In the genomic region with DNA sequence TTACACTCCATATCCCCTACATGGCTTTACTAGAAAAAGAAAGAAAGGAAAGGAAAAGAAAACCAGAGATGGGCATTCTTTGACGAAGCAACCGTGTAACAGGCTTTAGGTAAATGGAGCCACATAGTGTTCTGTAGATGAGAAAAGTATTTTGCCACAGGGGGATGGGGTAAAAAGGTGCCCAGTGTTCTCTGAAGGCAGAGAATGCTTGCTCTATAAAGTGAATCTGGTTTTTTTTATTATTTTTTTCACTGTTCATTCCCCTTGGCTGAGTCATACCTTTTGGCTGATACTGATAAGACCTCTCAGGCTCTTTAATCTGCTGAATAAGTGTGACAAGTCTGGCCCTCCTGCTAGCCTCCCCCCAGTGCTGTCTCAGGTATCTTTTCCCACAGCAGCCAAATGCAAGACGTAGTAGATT, we compare ENCODE assay signal across 8 mouse cellular contexts.
DNase-seq lines count a peak whose midpoint lies in the region; ATAC-seq and TF ChIP-seq lines count a peak whose summit lies in the region.

No protein-coding gene starts in this region.

- peak; percentile 33; the same call in 1 of the 2 replicates for ATAC-seq in forebrain, embryonic 15.5 days (replicated peaks)
- ATAC-seq in megakaryocyte progenitor cell, adult 5-6 weeks (replicated peaks; ENCODE audit: poor library complexity): peak; percentile 95

- no peak overlapping the region for H3K4me3 ChIP-seq in kidney, adult 2 months (ENCODE audit: insufficient read depth, low read depth, low read length)
- no peak overlapping the region for H3K4me3 ChIP-seq in forebrain, embryonic 15.5 days

- H3K4me1 ChIP-seq in kidney, adult 2 months (ENCODE audit: control insufficient read depth, insufficient read depth, low read length): peaks cover 15% of the 10 kb centered on the region; the same call in 1 of the 2 replicates
- peaks cover 35% of the 10 kb centered on the region for H3K4me1 ChIP-seq in forebrain, embryonic 15.5 days

- H3K9ac ChIP-seq in forebrain, embryonic 15.5 days (replicated peaks): no peak overlapping the region

- H3K27ac ChIP-seq in kidney, adult 2 months (ENCODE audit: insufficient read depth, low read depth, low read length): 0 out of 2 replicates have a peak overlapping the region, but pooled peaks have one; percentile 7
- peak overlapping the region; percentile 55 for H3K27ac ChIP-seq in forebrain, embryonic 15.5 days (replicated peaks)

- no peaks in the 10 kb centered on the region for H3K36me3 ChIP-seq in kidney, adult 2 months (ENCODE audit: control insufficient read depth, insufficient read depth, low read length)
- no peaks in the 10 kb centered on the region for H3K36me3 ChIP-seq in forebrain, embryonic 15.5 days

- 74% methylated on average over 3 of the region's 3 CpGs for WGBS in kidney, adult 2 months
- WGBS in forebrain, embryonic 15.5 days: 8% methylated on average over 3 of the region's 3 CpGs

- no peak for TF ChIP-seq CTCF in kidney, adult 2 months (conservative IDR thresholded peaks at IDR 0.05; ENCODE audit: insufficient read depth, insufficient read length, low read depth, low read length)

- H3K4me2 ChIP-seq in forebrain, embryonic 15.5 days (replicated peaks): no peak overlapping the region

- H3K9me3 ChIP-seq in forebrain, embryonic 15.5 days: no peaks in the 10 kb centered on the region

- no peak for TF ChIP-seq POLR2A in kidney, adult 2 months (IDR thresholded peaks at IDR 0.05; ENCODE audit: low read depth, low read length)

- no peaks in the 10 kb centered on the region for H3K27me3 ChIP-seq in kidney, adult 2 months (replicated peaks; ENCODE audit: control insufficient read depth, insufficient read depth, low read length)
- no peaks in the 10 kb centered on the region for H3K27me3 ChIP-seq in forebrain, embryonic 15.5 days

- DNase-seq in kidney, adult 2 months: peak; percentile 23
- DNase-seq in kidney, postnatal 4 days: no peak
- DNase-seq in brain, adult 2 months (ENCODE audit: low read depth, low spot score): peak; percentile 24
- no peak for DNase-seq in layer of hippocampus, adult 11-12 months (ENCODE audit: low spot score)
- DNase-seq in ovary, postnatal 10 days (ENCODE audit: low spot score): no peak
- no peak for DNase-seq in thymus, postnatal 4 days

Comparison
In these comparisons a context has a peak if more than half of its experiments do, and no peak if none do; other contexts are left out.
1. DNase-seq: peak in kidney, adult 2 months (single experiment) and brain, adult 2 months (single experiment); none in kidney, postnatal 4 days (0 of 2), layer of hippocampus, adult 11-12 months (single experiment), ovary, postnatal 10 days (single experiment) and thymus, postnatal 4 days (single experiment).